Mouse (Mus musculus) heart, adult 2 months (tissue): ENCODE data around the gene Qars. TPM values are rescaled to one million over a fixed set of nuclear protein-coding genes. Genes with fewer than 3 reads are reported as not detected.

Source experiments
- DNase-seq, 2 experiments: peaks; one replicate each; pipeline ENCODE4 v3.0.0; 2021
- H3K27ac ChIP-seq: fragments of 200-600 bp; 2 replicates; pipeline ENCODE4 v1.8.1; 2022
- H3K27me3 ChIP-seq: fragments of 200-500 bp; 2 replicates; pipeline ENCODE4 v1.6.1; 2012; ENCODE audit warnings: mild to moderate bottlenecking, low read length, inconsistent platforms, mixed read lengths; ENCODE audit not compliant: control insufficient read depth, insufficient read depth
- H3K36me3 ChIP-seq: fragments of 200-500 bp; 2 replicates; pipeline ENCODE4 v1.6.1; 2012; ENCODE audit warnings: low read length, inconsistent platforms; ENCODE audit not compliant: control insufficient read depth, insufficient read depth
- H3K4me1 ChIP-seq: fragments of 200-500 bp; 2 replicates; pipeline ENCODE4 v1.6.1; 2011; ENCODE audit warnings: low read length; ENCODE audit not compliant: control insufficient read depth, insufficient read depth
- H3K4me3 ChIP-seq: fragments of 200-600 bp; 2 replicates; pipeline ENCODE4 v1.8.1; 2022
- H3K79me2 ChIP-seq: fragments of 200-500 bp; replicated peaks from 2 replicates; pipeline ENCODE4 v1.6.1; 2012; ENCODE audit warnings: mild to moderate bottlenecking, inconsistent platforms, low read length, moderate library complexity, mixed read lengths; ENCODE audit not compliant: control insufficient read depth, insufficient read depth
- H3K9ac ChIP-seq: fragments of 200-500 bp; 2 replicates; pipeline ENCODE4 v1.6.1; 2012; ENCODE audit warnings: low read depth, mild to moderate bottlenecking, control low read depth, inconsistent platforms, low read length, mixed read lengths
- CTCF ChIP-seq: fragments of 200-600 bp; IDR thresholded peaks from 2 replicates; pipeline ENCODE4 v1.8.1; 2022; ENCODE audit warnings: antibody characterized with exemption, mild to moderate bottlenecking, moderate library complexity
- EP300 ChIP-seq: fragments of 200-500 bp; IDR thresholded peaks from 2 replicates; pipeline ENCODE4 v1.6.1; 2011; ENCODE audit warnings: low read depth, low read length, control low read depth; ENCODE audit not compliant: insufficient read depth
- POLR2A ChIP-seq: fragments of 200-500 bp; IDR thresholded peaks from 2 replicates; pipeline ENCODE4 v1.6.1; 2011; ENCODE audit warnings: mild to moderate bottlenecking, low read depth, low read length, control low read depth; ENCODE audit not compliant: insufficient read depth
- WGBS: fragments of 180-500 bp; shearing (Covaris S2); methylation state at CpG from one replicate; pipeline ENCODE4 v1.1.7; 2018; 5-methylcytosine and 5-hydroxymethylcytosine counted together
- intact Hi-C: fragments of 180-260 bp; cut with DNase I; formaldehyde crosslinking; loops from one replicate; pipeline ENCODE4 v1.15.1; 2025
- polyA plus RNA-seq: library from polyadenylated mRNA; depleted of rRNA; stranded (reverse); fragments of >200 nt; gene quantifications from 2 replicates; pipeline ENCODE4 v1.2.3, GENCODE M21; 2012
- total RNA-seq, 2 experiments: library from RNA; stranded (reverse); gene quantifications; 2 replicates each; pipeline ENCODE4 v1.2.3; 2021

Qars gene
- total and polyA plus RNA-seq, 3 experiments = 68.4 to 108 (median 76.3) TPM

DNA sequence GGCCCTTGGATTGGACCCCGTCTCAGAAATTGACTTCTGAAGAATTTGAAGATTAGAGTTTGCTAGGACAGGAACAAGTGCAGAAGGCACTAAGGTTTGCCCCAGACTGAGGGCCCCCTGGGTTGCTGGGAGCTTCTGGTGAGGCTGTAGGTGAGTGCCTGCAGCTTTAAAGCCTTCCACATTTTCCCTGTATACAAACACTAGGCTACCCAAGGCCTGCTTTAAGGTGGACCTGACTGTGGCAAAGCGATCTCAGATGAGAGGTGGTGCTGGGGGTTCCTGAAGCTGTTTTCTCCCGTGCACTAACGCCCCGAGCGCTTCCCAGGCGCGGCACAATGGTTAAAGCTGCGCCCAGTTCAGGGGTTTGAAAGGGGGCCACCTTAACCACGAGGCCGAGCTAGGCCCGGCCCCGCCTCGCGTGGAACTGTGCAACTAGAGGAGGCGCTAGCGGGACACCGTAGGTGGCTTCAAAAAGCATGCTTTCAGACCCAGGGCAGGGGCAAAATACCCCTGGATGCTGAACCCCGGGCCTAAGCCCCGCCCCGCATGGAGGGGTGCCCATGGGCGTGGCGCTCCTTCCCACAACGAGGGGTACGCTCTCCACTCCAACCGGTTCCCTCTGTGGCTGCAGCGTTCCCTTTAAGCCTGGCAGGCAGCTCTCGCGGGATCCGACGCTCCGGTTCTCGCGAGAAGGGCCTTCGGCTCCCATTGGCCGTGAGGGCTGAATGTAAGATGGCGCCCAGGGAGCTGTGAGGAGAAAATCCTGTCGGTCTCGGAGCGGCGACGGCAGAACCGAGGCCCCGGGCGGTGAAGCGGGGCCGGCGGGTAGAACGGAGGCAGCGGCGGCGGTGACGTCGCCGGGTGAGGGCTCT is 9.1 kb downstream of the Qars start, which contains the start of gene Qrich1:
TSS of gene Qrich1 (plus strand) at position 427 of the 872 bp plus-strand sequence.
- Histone ChIP-seq H3K4me1 (peaks cover 6% of the 10 kb centered on the region), H3K9ac (peak within 1 kb of the TSS; percentile 98), H3K4me3 (peak within 1 kb of the TSS; percentile 85), H3K79me2 (peaks cover 3% of the 10 kb centered on the region; the same call in 1 of the 2 replicates), H3K36me3 (peaks cover 20% of the 10 kb centered on the region), H3K27ac (peak within 1 kb of the TSS; percentile 98), H3K27me3 (no peaks in the 10 kb centered on the region)
- DNase-seq = peak; percentile 95 to 97
- under 1% methylated on average over 55 of the region's 55 CpGs for WGBS
- intact Hi-C loops = loop anchor here (1.0 to 2.0 kb wide), 3 partner anchors 8 to 50 kb away; partner anchors contain the start of genes Lamb2 and Ndufaf3
- TF ChIP-seq EP300 (peak; percentile 41), POLR2A (peak; percentile 77), CTCF (peak; percentile 45)

DNA sequence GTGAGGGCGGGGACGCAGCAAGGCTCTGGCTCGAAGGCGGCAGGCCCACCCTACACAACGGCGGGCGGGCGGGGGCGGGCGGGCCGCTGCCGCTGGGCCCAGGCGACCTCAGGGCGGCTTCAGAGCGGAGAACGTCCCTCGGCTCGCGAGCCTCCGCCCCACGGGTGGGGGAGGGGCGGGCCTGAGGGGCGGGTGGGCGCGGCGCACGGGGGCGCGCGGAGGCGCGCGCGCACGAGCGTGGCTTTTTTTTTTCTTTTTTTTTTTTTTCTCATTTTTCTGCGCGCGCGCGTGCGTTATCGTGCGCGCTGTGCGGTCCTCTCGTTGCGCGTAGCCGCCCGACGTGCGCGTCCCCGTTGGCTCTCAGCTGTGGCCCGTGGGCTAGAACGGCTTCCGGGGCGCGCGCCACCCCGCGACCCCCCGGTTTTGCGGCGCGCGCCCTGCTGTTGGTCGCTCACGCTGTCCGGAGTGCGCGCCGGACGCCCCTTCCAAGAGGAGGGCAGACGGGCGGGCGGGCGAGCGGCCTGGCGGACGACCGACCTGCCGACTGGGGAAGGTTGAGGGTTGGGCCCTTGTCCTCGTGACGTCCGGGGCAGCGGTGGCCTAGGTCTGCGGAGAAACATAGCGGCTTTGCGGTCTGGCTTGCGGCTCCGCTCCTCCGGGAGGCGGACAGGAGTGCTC is 9.9 kb downstream of the Qars start:
- H3K4me3 ChIP-seq = peak overlapping the region; percentile 85
- H3K27ac ChIP-seq = peak overlapping the region; percentile 98
- intact Hi-C loops = loop anchor here (2.0 kb wide), 2 partner anchors 39 to 49 kb away; partner anchors contain the start of genes Lamb2 and Ndufaf3
- TF ChIP-seq CTCF (no peak), POLR2A (no peak), EP300 (no peak)
- under 1% methylated on average over 90 of the region's 95 CpGs for WGBS
- H3K27me3 ChIP-seq = no peaks in the 10 kb centered on the region
- H3K9ac ChIP-seq = peak overlapping the region; percentile 98
- H3K4me1 ChIP-seq = peaks cover 6% of the 10 kb centered on the region
- DNase-seq = peak; percentile 86 to 89
- H3K79me2 ChIP-seq = peaks cover 3% of the 10 kb centered on the region; the same call in 1 of the 2 replicates
- H3K36me3 ChIP-seq = peaks cover 22% of the 10 kb centered on the region

DNA sequence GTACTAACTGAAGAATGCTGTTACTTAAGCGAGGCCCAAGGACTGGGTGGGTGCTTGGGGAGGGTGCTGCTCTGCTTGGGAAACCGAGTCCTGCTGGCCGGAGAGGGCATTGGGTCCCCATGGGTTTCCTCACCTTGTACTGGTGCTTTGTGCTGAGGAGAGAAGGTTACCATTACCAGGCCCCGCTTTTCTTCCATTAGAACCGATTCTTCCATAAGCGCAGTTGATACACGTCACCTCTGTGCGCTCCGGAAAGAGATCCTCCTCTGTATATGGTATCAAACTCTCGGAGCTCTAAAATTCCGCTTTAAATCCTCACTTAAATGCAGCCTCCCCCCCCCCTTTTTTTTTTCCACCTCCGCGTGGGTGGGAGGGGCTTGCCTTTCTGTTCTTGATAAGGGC is 10.4 kb downstream of the Qars start:
- Histone ChIP-seq H3K27me3 (no peaks in the 10 kb centered on the region), H3K79me2 (peaks cover 3% of the 10 kb centered on the region; the same call in 1 of the 2 replicates), H3K9ac (peak overlapping the region; percentile 98), H3K36me3 (peaks cover 22% of the 10 kb centered on the region), H3K27ac (peak overlapping the region; percentile 98), H3K4me1 (peaks cover 6% of the 10 kb centered on the region), H3K4me3 (peak overlapping the region; percentile 85)
- 0% methylated on average over 13 of the region's 13 CpGs for WGBS
- intact Hi-C loops = loop anchor here (2.0 kb wide), 2 partner anchors 39 to 49 kb away; partner anchors contain the start of genes Lamb2 and Ndufaf3
- TF ChIP-seq EP300 (no peak), POLR2A (no peak), CTCF (no peak)
- DNase-seq = no peak

DNA sequence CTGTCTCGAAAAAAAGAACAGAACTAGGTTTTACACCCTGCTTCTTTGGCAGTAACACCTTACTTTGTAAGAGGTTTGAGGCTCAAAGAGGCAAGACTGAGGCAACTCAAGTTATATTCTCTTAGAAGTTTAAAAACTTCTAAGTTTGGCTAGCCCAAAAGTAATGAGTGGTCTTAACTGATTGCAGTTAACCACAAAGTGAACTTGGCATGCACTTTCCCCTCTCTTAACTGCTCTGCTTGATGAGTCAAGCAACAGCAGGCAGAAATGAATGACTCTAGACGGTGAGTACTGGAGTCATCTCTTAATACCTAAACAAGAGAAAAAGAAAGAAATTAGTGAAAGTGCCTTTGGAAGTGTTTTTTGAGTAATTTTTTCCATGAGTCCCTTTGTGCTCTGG is 14.1 kb downstream of the Qars start:
- peaks cover 5% of the 10 kb centered on the region for H3K4me1 ChIP-seq
- intact Hi-C loops = loop anchor here (2.0 kb wide), 1 partner anchor 29 kb away; no protein-coding TSS in a partner anchor
- H3K36me3 ChIP-seq = peaks cover 35% of the 10 kb centered on the region
- TF ChIP-seq CTCF (no peak), POLR2A (no peak), EP300 (no peak)
- H3K27me3 ChIP-seq = no peaks in the 10 kb centered on the region
- H3K4me3 ChIP-seq = no peak overlapping the region
- DNase-seq = no peak
- 53% methylated on average over 2 of the region's 2 CpGs for WGBS
- peaks cover 3% of the 10 kb centered on the region; the same call in 1 of the 2 replicates for H3K79me2 ChIP-seq
- no peak overlapping the region for H3K9ac ChIP-seq
- no peak overlapping the region for H3K27ac ChIP-seq

DNA sequence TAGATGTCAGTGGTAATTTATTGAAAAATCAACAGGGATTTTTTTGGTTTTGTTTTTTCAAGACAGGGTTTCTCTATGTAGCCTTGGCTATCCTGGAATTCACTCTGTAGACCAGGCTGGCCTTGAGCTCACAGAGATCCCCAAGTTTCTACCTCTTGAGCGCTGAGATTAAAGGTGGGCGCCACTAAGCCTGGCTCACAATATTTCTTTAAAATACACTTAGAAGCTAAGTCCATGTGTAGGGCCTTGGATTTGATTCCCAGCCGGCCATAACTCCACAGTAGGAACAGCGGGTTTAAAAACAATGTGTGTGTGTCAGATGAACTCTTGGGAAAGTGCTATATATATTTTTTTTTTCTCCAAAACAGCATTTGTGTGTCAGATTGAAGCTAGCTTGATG is 15.8 kb downstream of the Qars start:
- Histone ChIP-seq H3K4me3 (no peak overlapping the region), H3K27me3 (no peaks in the 10 kb centered on the region), H3K9ac (no peak overlapping the region), H3K36me3 (peaks cover 35% of the 10 kb centered on the region), H3K27ac (no peak overlapping the region), H3K4me1 (peaks cover 5% of the 10 kb centered on the region), H3K79me2 (peaks cover 7% of the 10 kb centered on the region; the same call in 1 of the 2 replicates)
- no peak for DNase-seq
- no peak for TF ChIP-seq POLR2A
- TF ChIP-seq EP300 = no peak
- TF ChIP-seq CTCF = no peak
- 95% methylated on average over 4 of the region's 4 CpGs for WGBS
- intact Hi-C loops = loop anchor here (2.0 kb wide), 1 partner anchor 27 kb away; no protein-coding TSS in a partner anchor
